Mouse (Mus musculus) forebrain, embryonic 16.5 days (tissue): ENCODE results near the gene Cdv3. TPM values are rescaled to one million over a fixed set of nuclear protein-coding genes. Genes with fewer than 3 reads are reported as not detected.

Source experiments
- ATAC-seq: fragments of 200-750 bp; cut with Nextera tagmentation; 2 replicates; pipeline ENCODE4 v1.8.0; 2017; ENCODE audit warnings: mild to moderate bottlenecking, moderate library complexity
- H3K27ac ChIP-seq: fragments of 300-500 bp; sonication (generic); 2 replicates; pipeline ENCODE4 v1.5.1; 2014; ENCODE audit warnings: low read length, control low read depth
- H3K27me3 ChIP-seq: fragments of 300-500 bp; sonication (generic); replicated peaks from 2 replicates; pipeline ENCODE4 v1.6.1; 2014; ENCODE audit warnings: low read length; ENCODE audit not compliant: control insufficient read depth, insufficient read depth
- H3K36me3 ChIP-seq: fragments of 300-500 bp; sonication (generic); 2 replicates; pipeline ENCODE4 v1.6.1; 2014; ENCODE audit not compliant: control insufficient read depth, insufficient read depth
- H3K4me1 ChIP-seq: fragments of 300-500 bp; sonication (generic); replicated peaks from 2 replicates; pipeline ENCODE4 v1.6.1; 2014; ENCODE audit warnings: low read length; ENCODE audit not compliant: control insufficient read depth, insufficient read depth
- H3K4me2 ChIP-seq: fragments of 300-500 bp; sonication (generic); 2 replicates; pipeline ENCODE4 v1.6.1; 2014; ENCODE audit warnings: mild to moderate bottlenecking, low read length, control low read depth
- H3K4me3 ChIP-seq: fragments of 300-500 bp; sonication (generic); replicated peaks from 2 replicates; pipeline ENCODE4 v1.5.1; 2014; ENCODE audit warnings: mild to moderate bottlenecking, low read length, control low read depth
- H3K9ac ChIP-seq: fragments of 300-500 bp; sonication (generic); replicated peaks from 2 replicates; pipeline ENCODE4 v1.6.1; 2014; ENCODE audit warnings: low read depth, low read length, control low read depth
- H3K9me3 ChIP-seq: fragments of 300-500 bp; sonication (generic); 2 replicates; pipeline ENCODE4 v1.6.1; 2016; ENCODE audit warnings: low read length; ENCODE audit not compliant: control insufficient read depth
- WGBS: fragments of 180-500 bp; shearing (Covaris S2); extraction: QIAGEN DNeasy Blood & Tissue Kit; methylation state at CpG from one replicate; pipeline ENCODE4 v1.1.7; 2014; 5-methylcytosine and 5-hydroxymethylcytosine counted together
- polyA plus RNA-seq: library from polyadenylated mRNA; unstranded; fragments of >200 nt; fragmentation: Nextera tagmentation; extraction: Ambion mirVana; gene quantifications from 2 replicates; pipeline ENCODE4 v1.2.1, GENCODE M21; 2015

Cdv3 gene
- polyA plus RNA-seq, 1 experiment from 2014 or later: 113 TPM

- H3K36me3 ChIP-seq: no peaks in the 10 kb centered on the region
- 37% methylated on average over 10 of the region's 10 CpGs for WGBS
- no peak overlapping the region for H3K9ac ChIP-seq
- no peaks in the 10 kb centered on the region for H3K4me1 ChIP-seq
- H3K27me3 ChIP-seq: no peaks in the 10 kb centered on the region
- H3K4me2 ChIP-seq: no peak overlapping the region
- H3K9me3 ChIP-seq: no peaks in the 10 kb centered on the region
- no peak overlapping the region for H3K4me3 ChIP-seq
- no peak overlapping the region for H3K27ac ChIP-seq
- ATAC-seq: no peak
Measured at GRCm38 (mm10) chr9:103378686-103379085, 13.0 kb upstream of the Cdv3 start.

DNA sequence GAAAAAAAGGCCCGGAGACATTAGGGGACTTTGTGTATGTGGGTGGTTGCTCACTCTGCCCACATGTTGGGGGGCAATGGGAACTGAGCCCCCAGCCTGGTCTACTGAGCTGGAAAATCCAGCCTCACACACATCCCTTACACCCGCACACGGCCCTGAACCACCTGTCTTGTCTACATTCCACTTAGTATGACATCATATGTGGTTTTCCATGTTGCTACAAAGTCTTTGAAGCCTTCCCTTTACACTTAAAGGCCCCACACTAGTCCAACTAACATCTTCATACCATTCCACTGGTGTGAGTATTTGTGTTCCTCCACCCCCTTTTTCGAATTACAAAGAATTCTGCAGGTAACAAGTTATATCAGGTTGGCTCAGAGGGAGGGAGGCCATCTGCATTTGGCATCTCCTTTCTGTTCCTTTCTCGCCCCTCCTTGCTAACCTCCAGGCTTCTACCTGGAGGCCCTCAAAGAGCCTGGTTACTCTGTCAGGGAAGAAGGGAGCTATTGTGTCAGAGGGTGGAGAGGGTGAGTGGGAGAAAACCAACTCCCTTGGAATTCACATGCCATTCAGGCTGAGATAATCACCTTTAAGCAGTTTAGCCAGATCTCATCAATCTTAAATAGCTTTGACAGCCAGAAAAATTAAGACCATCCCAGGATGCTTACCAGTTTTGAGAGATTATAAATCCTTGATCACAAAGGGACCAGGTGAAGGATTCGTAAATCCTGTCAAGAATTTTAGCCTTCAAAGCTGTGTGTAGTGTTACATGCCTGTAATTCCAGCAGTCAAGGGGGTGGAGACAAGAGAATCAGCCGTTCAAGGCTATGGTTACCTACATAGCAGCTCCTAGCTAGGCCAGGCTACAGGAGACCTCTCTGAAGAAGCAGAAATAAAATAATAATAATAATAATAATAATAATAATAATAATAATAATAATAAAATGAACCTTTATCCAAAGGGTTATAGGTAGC is 11.0 kb upstream of the Cdv3 start:
- Histone ChIP-seq H3K27ac (no peak overlapping the region), H3K9ac (no peak overlapping the region), H3K4me1 (no peaks in the 10 kb centered on the region), H3K36me3 (no peaks in the 10 kb centered on the region), H3K4me3 (no peak overlapping the region), H3K9me3 (no peaks in the 10 kb centered on the region), H3K4me2 (no peak overlapping the region), H3K27me3 (no peaks in the 10 kb centered on the region)
- no peak for ATAC-seq
- 68% methylated on average over 7 of the region's 7 CpGs for WGBS

DNA sequence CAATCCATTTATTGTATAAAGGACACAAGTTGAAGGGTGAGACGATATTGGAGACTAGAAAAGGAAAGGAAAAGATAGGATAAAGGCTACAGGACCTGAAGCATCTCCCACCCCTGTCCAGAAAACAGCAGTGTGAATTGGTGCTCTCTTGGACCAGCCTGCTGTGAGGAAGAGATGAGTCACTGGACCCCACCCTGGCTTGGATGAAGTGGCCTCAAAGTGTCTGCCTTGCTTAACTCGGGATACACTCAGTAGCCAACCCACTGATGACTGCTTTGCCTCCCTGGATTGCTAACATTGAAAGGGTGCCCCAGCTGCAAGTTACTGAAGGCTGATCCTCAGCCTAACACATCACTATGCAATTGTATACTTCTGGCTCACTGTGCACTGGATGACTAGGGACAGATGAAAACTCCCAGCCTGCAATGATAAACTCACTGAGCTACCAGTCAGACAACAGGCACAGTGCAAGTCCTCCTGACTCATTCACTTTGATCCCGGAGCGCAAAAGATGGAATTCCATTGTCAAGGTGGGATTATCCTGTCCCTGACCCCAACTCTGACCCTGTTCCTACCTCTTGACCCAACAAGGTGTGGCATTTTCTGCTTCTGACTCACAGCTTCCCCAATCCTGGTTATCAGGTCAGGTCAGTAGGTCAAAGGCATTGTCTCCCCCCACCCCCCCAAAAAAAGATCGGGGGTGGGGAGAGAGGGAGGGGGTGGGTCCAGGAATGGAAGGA is 6.8 kb upstream of the Cdv3 start:
- Histone ChIP-seq H3K4me2 (no peak overlapping the region), H3K4me3 (no peak overlapping the region), H3K4me1 (no peaks in the 10 kb centered on the region), H3K9me3 (no peaks in the 10 kb centered on the region), H3K27ac (no peak overlapping the region), H3K36me3 (no peaks in the 10 kb centered on the region), H3K27me3 (no peaks in the 10 kb centered on the region), H3K9ac (no peak overlapping the region)
- no peak for ATAC-seq
- 82% methylated on average over 5 of the region's 5 CpGs for WGBS

DNA sequence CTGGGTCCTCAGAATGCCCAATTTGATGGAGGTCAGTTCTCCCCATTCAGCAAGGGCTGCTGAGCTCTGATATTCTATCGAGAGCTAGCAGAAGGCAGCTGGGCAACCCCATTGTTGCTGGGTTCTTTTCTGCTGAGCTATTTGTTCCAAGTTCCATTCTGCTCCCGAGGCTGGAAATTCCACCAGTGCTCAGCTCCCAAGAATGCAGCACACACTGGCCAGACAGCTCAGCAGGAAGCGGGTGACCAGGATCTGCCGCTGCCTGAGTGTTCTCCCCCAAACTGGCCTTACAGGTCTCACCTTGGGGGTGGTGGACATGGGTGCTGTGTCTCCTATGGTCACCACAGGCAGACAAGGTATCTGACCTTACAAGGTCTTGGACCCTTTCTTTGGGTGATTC is 4.3 kb upstream of the Cdv3 start:
- WGBS: 53% methylated on average over 4 of the region's 4 CpGs
- H3K4me3 ChIP-seq: no peak overlapping the region

DNA sequence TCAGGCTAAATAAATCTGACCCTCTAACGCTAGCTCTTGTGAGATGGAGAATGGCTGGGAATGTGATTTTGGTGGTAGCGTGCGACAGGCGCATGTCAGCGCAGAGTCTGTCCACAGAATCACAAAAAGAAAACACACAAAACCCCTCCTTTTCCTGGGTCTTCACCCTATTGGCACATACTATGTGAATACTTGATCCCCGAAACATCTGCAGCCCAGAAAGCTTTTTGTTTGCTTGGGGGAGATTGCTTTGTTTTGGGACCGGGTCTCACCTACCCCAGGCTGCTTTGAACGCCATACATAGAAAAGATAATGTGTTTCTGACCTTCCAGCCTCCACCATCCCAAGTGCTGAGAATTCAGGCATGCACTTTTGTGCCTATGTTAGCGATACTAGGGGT is 716 bp upstream of the Cdv3 start:
- 59% methylated on average over 9 of the region's 9 CpGs for WGBS
- H3K4me3 ChIP-seq: peak overlapping the region; percentile 49
- H3K36me3 ChIP-seq: peaks cover 2% of the 10 kb centered on the region; the same call in 1 of the 2 replicates

More for the DNA sequence above, 4.3 kb upstream of the Cdv3 start:
- Histone ChIP-seq H3K9ac (no peak overlapping the region), H3K4me1 (peaks cover 8% of the 10 kb centered on the region), H3K27me3 (no peaks in the 10 kb centered on the region), H3K9me3 (no peaks in the 10 kb centered on the region), H3K4me2 (no peak overlapping the region), H3K36me3 (no peaks in the 10 kb centered on the region), H3K27ac (no peak overlapping the region)
- ATAC-seq: no peak

GRCm38 (mm10) chr9:103364601-103365289 is 895 bp downstream of the Cdv3 start:
- no peaks in the 10 kb centered on the region for H3K9me3 ChIP-seq
- 3% methylated on average over 80 of the region's 94 CpGs for whole genome bisulfite sequencing
- peak; percentile 19 for ATAC-seq

More for the DNA sequence above, 716 bp upstream of the Cdv3 start:
- Histone ChIP-seq H3K9ac (peak overlapping the region; percentile 52), H3K27me3 (no peaks in the 10 kb centered on the region), H3K9me3 (no peaks in the 10 kb centered on the region), H3K27ac (peak overlapping the region; percentile 62), H3K4me1 (peaks cover 22% of the 10 kb centered on the region), H3K4me2 (peak overlapping the region; percentile 74)
- ATAC-seq: no peak

GRCm38 (mm10) chr9:103363730-103364417 is 1.8 kb downstream of the Cdv3 start:
- Histone ChIP-seq H3K36me3 (peaks cover 7% of the 10 kb centered on the region), H3K4me2 (peak overlapping the region; percentile 76), H3K9ac (peak overlapping the region; percentile 69), H3K9me3 (no peaks in the 10 kb centered on the region), H3K27me3 (no peaks in the 10 kb centered on the region), H3K4me3 (peak overlapping the region; percentile 81), H3K4me1 (peaks cover 22% of the 10 kb centered on the region), H3K27ac (no peak overlapping the region)
- no peak for ATAC-seq
- WGBS: 2% methylated on average over 21 of the region's 21 CpGs

More at GRCm38 (mm10) chr9:103364601-103365289, 895 bp downstream of the Cdv3 start:
- peaks cover 22% of the 10 kb centered on the region for H3K4me1 ChIP-seq
- no peaks in the 10 kb centered on the region for H3K27me3 ChIP-seq
- H3K27ac ChIP-seq: peak overlapping the region; percentile 82
- peak overlapping the region; percentile 81 for H3K4me3 ChIP-seq
- peaks cover 5% of the 10 kb centered on the region; the same call in 1 of the 2 replicates for H3K36me3 ChIP-seq
- H3K9ac ChIP-seq: peak overlapping the region; percentile 69
- peak overlapping the region; percentile 76 for H3K4me2 ChIP-seq

DNA sequence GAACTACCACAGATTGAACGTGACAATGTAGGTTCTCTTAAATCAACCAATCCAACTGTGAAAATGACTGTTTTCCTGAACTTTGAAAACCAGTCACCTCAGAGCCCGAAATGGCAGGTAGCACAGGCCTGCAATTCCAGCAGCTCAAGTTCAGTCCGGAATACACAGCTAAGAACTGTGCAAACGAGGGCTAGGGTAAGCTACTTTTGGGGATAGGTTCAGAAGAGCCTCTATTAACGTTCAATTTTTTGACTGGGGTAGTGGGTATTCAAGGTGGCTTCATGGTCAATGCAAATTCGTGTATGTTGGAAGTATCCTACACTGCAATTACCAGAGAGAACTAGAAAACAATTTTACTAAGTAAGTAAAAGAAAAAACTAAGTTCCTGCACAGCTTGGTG is 2.6 kb downstream of the Cdv3 start:
- Histone ChIP-seq H3K27ac (no peak overlapping the region), H3K9me3 (no peaks in the 10 kb centered on the region), H3K4me3 (peak overlapping the region; percentile 81), H3K4me1 (peaks cover 22% of the 10 kb centered on the region), H3K36me3 (peaks cover 8% of the 10 kb centered on the region), H3K4me2 (peak overlapping the region; percentile 76), H3K9ac (no peak overlapping the region; the same call in 1 of the 2 replicates), H3K27me3 (no peaks in the 10 kb centered on the region)
- 69% methylated on average over 6 of the region's 6 CpGs for WGBS
- ATAC-seq: no peak
